Mouse (Mus musculus) natural killer cell, adult 2 months (primary cell): ENCODE data around the gene Azi2.

Experiments used
- DNase-seq, 2 experiments: peaks; one replicate each; pipeline ENCODE4 v3.0.0; 2022; ENCODE audit warnings: low spot score in 2 of 2

Gene Azi2

GRCm38 (mm10) chr9:118082575-118083431 is 42.5 kb downstream of the Azi2 start:
- DNase-seq = peak; percentile 56 to 79

GRCm38 (mm10) chr9:118083834-118084233 is 43.5 kb downstream of the Azi2 start:
- no peak for DNase-seq

GRCm38 (mm10) chr9:118099395-118099794 is 59.1 kb downstream of the Azi2 start:
- DNase-seq = peak in 1 of 2 experiments; percentile 29

- DNase-seq = no peak
These were observed 60.2 kb downstream of the Azi2 start for GRCm38 (mm10) chr9:118100484-118100883.

- peak; percentile 24 to 37 for DNase-seq
These were observed 61.5 kb downstream of the Azi2 start for GRCm38 (mm10) chr9:118101802-118102201.

GRCm38 (mm10) chr9:118108527-118109011 is 68.3 kb downstream of the Azi2 start:
- DNase-seq = no peak

- DNase-seq = no peak
These were observed 69.5 kb downstream of the Azi2 start for GRCm38 (mm10) chr9:118109697-118110359.

- DNase-seq = no peak
These were observed 70.0 kb downstream of the Azi2 start for GRCm38 (mm10) chr9:118110360-118110710.
